ENCODE assay signal across 7 mouse cellular contexts in genomic region chr12:111504904-111505303, GRCm38 (mm10). TPM values are rescaled to one million over a fixed set of nuclear protein-coding genes. Genes with fewer than 3 reads are reported as not detected.
DNase-seq lines count a peak whose midpoint lies in the region; ATAC-seq and TF ChIP-seq lines count a peak whose summit lies in the region.

No protein-coding gene starts in this region.

- 3% methylated on average over 12 of the region's 12 CpGs for WGBS in embryonic facial prominence, embryonic 12.5 days
- 4% methylated on average over 12 of the region's 12 CpGs for WGBS in heart, adult 2 months
- WGBS in limb, embryonic 12.5 days, result 6% methylated on average over 12 of the region's 12 CpGs
- 3% methylated on average over 12 of the region's 12 CpGs for WGBS in midbrain, embryonic 15.5 days

- 0 out of 2 replicates have a peak, but pooled peaks cover 9% of the 10 kb centered on the region for H3K4me1 ChIP-seq in embryonic facial prominence, embryonic 12.5 days
- no peaks in the 10 kb centered on the region; the same call in 1 of the 2 replicates for H3K4me1 ChIP-seq in heart, adult 2 months (ENCODE audit: control insufficient read depth, insufficient read depth, low read length)
- 0 out of 2 replicates have a peak, but pooled peaks cover 4% of the 10 kb centered on the region for H3K4me1 ChIP-seq in limb, embryonic 12.5 days (replicated peaks)
- H3K4me1 ChIP-seq in midbrain, embryonic 15.5 days, result peaks cover 12% of the 10 kb centered on the region

- peak overlapping the region; percentile 21 for H3K4me3 ChIP-seq in embryonic facial prominence, embryonic 12.5 days
- no peak overlapping the region for H3K4me3 ChIP-seq in heart, adult 2 months
- peak overlapping the region; percentile 18; the same call in 1 of the 2 replicates for H3K4me3 ChIP-seq in limb, embryonic 12.5 days (replicated peaks)
- peak overlapping the region; percentile 35 for H3K4me3 ChIP-seq in midbrain, embryonic 15.5 days

- ATAC-seq in embryonic facial prominence, embryonic 12.5 days (ENCODE audit: insufficient number of reproducible peaks, insufficient read depth, low FRiP score, low TSS enrichment), result 0 out of 2 replicates have a peak, but pooled peaks have one; percentile 8
- ATAC-seq in limb, embryonic 12.5 days (ENCODE audit: insufficient number of reproducible peaks, insufficient read depth, low FRiP score, low TSS enrichment, low read depth), result peak; percentile 56; the same call in 1 of the 2 replicates
- ATAC-seq in midbrain, embryonic 15.5 days (replicated peaks), result peak; percentile 86

- H3K4me2 ChIP-seq in embryonic facial prominence, embryonic 12.5 days (replicated peaks), result peak overlapping the region; percentile 43
- H3K4me2 ChIP-seq in limb, embryonic 12.5 days, result peak overlapping the region; percentile 47
- peak overlapping the region; percentile 51 for H3K4me2 ChIP-seq in midbrain, embryonic 15.5 days

- TF ChIP-seq EP300 in heart, adult 2 months (IDR thresholded peaks at IDR 0.05; ENCODE audit: insufficient read depth, low read depth, low read length), result peak; percentile 86; the same call in 1 of the 2 replicates

- no peaks in the 10 kb centered on the region for H3K27me3 ChIP-seq in embryonic facial prominence, embryonic 12.5 days
- no peaks in the 10 kb centered on the region for H3K27me3 ChIP-seq in heart, adult 2 months (ENCODE audit: control insufficient read depth, insufficient read depth, low read length)
- H3K27me3 ChIP-seq in limb, embryonic 12.5 days, result 0 out of 2 replicates have a peak, but pooled peaks cover 6% of the 10 kb centered on the region
- no peaks in the 10 kb centered on the region; the same call in 1 of the 2 replicates for H3K27me3 ChIP-seq in midbrain, embryonic 15.5 days (replicated peaks)

- no peak overlapping the region for H3K27ac ChIP-seq in embryonic facial prominence, embryonic 12.5 days
- no peak overlapping the region for H3K27ac ChIP-seq in heart, adult 2 months
- H3K27ac ChIP-seq in limb, embryonic 12.5 days, result no peak overlapping the region
- H3K27ac ChIP-seq in midbrain, embryonic 15.5 days, result 0 out of 2 replicates have a peak overlapping the region, but pooled peaks have one; percentile 34

- intact Hi-C loops in heart, adult 2 months (cut with DNase I), result loop anchor here (1.0 kb wide), 1 partner anchor 80 kb away; no protein-coding TSS in a partner anchor

- DNase-seq in adrenal gland, postnatal 36 days, result peak; percentile 93 to 96
- DNase-seq in heart, adult 2 months, result peak; percentile 91 to 95
- DNase-seq in kidney, adult 8-10 months, result peak; percentile 90 to 97
- DNase-seq in spleen, adult 18-20 months, result peak; percentile 50 to 70

- no peaks in the 10 kb centered on the region for H3K79me2 ChIP-seq in heart, adult 2 months (replicated peaks; ENCODE audit: control insufficient read depth, insufficient read depth, low read length)

- H3K9ac ChIP-seq in embryonic facial prominence, embryonic 12.5 days, result 0 out of 2 replicates have a peak overlapping the region, but pooled peaks have one; percentile 27
- no peak overlapping the region for H3K9ac ChIP-seq in heart, adult 2 months (ENCODE audit: low read depth, low read length)
- H3K9ac ChIP-seq in limb, embryonic 12.5 days (replicated peaks), result no peak overlapping the region
- H3K9ac ChIP-seq in midbrain, embryonic 15.5 days, result peak overlapping the region; percentile 29; the same call in 1 of the 2 replicates

- no peak for TF ChIP-seq POLR2A in heart, adult 2 months (IDR thresholded peaks at IDR 0.05; ENCODE audit: insufficient read depth, low read depth, low read length)

- no peaks in the 10 kb centered on the region for H3K36me3 ChIP-seq in embryonic facial prominence, embryonic 12.5 days
- no peaks in the 10 kb centered on the region for H3K36me3 ChIP-seq in heart, adult 2 months (ENCODE audit: control insufficient read depth, insufficient read depth, low read length)
- H3K36me3 ChIP-seq in limb, embryonic 12.5 days, result no peaks in the 10 kb centered on the region
- no peaks in the 10 kb centered on the region for H3K36me3 ChIP-seq in midbrain, embryonic 15.5 days (replicated peaks)

- no peaks in the 10 kb centered on the region for H3K9me3 ChIP-seq in embryonic facial prominence, embryonic 12.5 days
- no peaks in the 10 kb centered on the region for H3K9me3 ChIP-seq in limb, embryonic 12.5 days
- no peaks in the 10 kb centered on the region for H3K9me3 ChIP-seq in midbrain, embryonic 15.5 days

- TF ChIP-seq CTCF in heart, adult 2 months (IDR thresholded peaks at IDR 0.05), result no peak

RNA-seq across cellular contexts. Expression of gene Gm266, which starts 19.3 kb away (rescaled TPM):
- under 1 TPM in 1 of 2 experiments, not detected in 1; 0.53 TPM for total RNA-seq in adrenal gland, postnatal 36 days (2021)
- polyA plus RNA-seq in embryonic facial prominence, embryonic 12.5 days (2016; fragmentation: Nextera tagmentation; extraction: Ambion mirVana), result 24.4 and 28.1 TPM in 2 replicates
- under 1 TPM; 0.36 to 0.39 TPM for total RNA-seq in heart, adult 2 months (2021)
- 0.23 and 0.88 TPM in 2 replicates for polyA plus RNA-seq in heart, adult 2 months (2012; rRNA removed)
- polyA plus RNA-seq in limb, embryonic 12.5 days (2016; fragmentation: Nextera tagmentation; extraction: Ambion mirVana), result 11.0 and 12.8 TPM in 2 replicates
- polyA plus RNA-seq in midbrain, embryonic 15.5 days (2015; fragmentation: Nextera tagmentation; extraction: Ambion mirVana), result 1.6 and 1.8 TPM in 2 replicates

RNA-seq across cellular contexts. Expression of gene Eif5, which starts 32.9 kb away (rescaled TPM):
- 100 to 1,000 TPM; 309 to 376 TPM for total RNA-seq in adrenal gland, postnatal 36 days (2021)
- polyA plus RNA-seq in embryonic facial prominence, embryonic 12.5 days (2016; fragmentation: Nextera tagmentation; extraction: Ambion mirVana), result 602 and 657 TPM in 2 replicates
- total RNA-seq in heart, adult 2 months (2021), result 100 to 1,000 TPM; 160 to 170 TPM
- 39.4 and 85.3 TPM in 2 replicates for polyA plus RNA-seq in heart, adult 2 months (2012; rRNA removed)
- 663 and 718 TPM in 2 replicates for polyA plus RNA-seq in limb, embryonic 12.5 days (2016; fragmentation: Nextera tagmentation; extraction: Ambion mirVana)
- 475 and 505 TPM in 2 replicates for polyA plus RNA-seq in midbrain, embryonic 15.5 days (2015; fragmentation: Nextera tagmentation; extraction: Ambion mirVana)

Comparison
In these comparisons a context has a peak if more than half of its experiments do, and no peak if none do; other contexts are left out.
1. ATAC-seq: peak in every context shown above with its lines; median percentile 86 in midbrain, embryonic 15.5 days; 56 in limb, embryonic 12.5 days; 8 in embryonic facial prominence, embryonic 12.5 days.
2. H3K9ac ChIP-seq: peak in embryonic facial prominence, embryonic 12.5 days (single experiment) and midbrain, embryonic 15.5 days (single experiment); none in heart, adult 2 months (single experiment) and limb, embryonic 12.5 days (single experiment).
3. Peak in every context shown above with its lines, with median percentiles within 50 percentile points of each other: DNase-seq and H3K4me2 ChIP-seq.